Mouse (Mus musculus) heart, adult 2 months (tissue): ENCODE results near the gene Ezh1.

ENCODE experiments used
- CTCF ChIP-seq: fragments of 200-600 bp; IDR thresholded peaks from 2 replicates; pipeline ENCODE4 v1.8.1; 2022; ENCODE audit warnings: antibody characterized with exemption, mild to moderate bottlenecking, moderate library complexity
- EP300 ChIP-seq: fragments of 200-500 bp; IDR thresholded peaks from 2 replicates; pipeline ENCODE4 v1.6.1; 2011; ENCODE audit warnings: low read depth, low read length, control low read depth; ENCODE audit not compliant: insufficient read depth
- POLR2A ChIP-seq: fragments of 200-500 bp; IDR thresholded peaks from 2 replicates; pipeline ENCODE4 v1.6.1; 2011; ENCODE audit warnings: mild to moderate bottlenecking, low read depth, low read length, control low read depth; ENCODE audit not compliant: insufficient read depth

DNA sequence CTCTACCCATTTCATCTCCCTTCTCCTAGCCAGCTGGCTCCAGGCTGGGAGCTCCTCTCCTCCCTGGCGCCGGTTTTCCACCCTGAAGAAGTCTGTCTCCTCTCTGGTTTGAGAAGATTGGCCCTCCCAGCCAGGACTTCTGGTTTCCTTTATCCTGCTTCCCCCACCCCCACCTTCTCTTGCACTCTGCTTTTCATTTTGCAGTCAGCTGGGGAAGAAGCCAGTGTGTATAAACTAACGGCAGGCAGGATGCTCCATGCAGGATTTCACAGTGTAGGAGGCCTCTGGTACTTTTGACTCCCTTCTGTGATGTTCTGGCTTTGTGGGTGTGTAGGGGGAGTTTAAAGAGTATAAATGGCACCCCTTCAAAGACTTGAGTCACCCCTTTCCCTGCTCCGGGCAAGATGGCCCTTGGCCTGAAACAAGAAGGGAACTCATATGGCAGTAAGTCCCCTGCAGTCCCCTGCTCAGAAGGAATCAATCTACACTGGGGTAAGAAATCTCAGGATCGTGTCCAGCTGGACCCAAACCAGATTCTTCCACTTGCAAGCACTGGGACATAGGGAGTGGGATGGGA lies 11.9 kb upstream of the Ezh1 start:
- TF ChIP-seq EP300, result no peak
- TF ChIP-seq CTCF, result no peak
- TF ChIP-seq POLR2A, result no peak
